Mouse (Mus musculus) bone marrow macrophage, adult 2 months (primary cell): Measurements from ENCODE around the gene Klhl33. TPM values are rescaled to one million over a fixed set of nuclear protein-coding genes. Genes with fewer than 3 reads are reported as not detected.
A peak's percentile ranks its signal among the peaks of the same experiment; 100 is the strongest.
"Not testable (repeated sequence)": the region's sequence is repeated elsewhere in the genome, so short reads cannot be mapped to it uniquely, and the experiment has no call there.

Experiments
- H3K27ac ChIP-seq: 2 replicates; pipeline ENCODE4 v1.5.1; 2012; ENCODE audit warnings: low read depth, low read length; ENCODE audit not compliant: insufficient read depth
- H3K4me1 ChIP-seq: 2 replicates; pipeline ENCODE4 v1.6.1; 2012; ENCODE audit warnings: low read length; ENCODE audit not compliant: control insufficient read depth, insufficient read depth
- H3K4me3 ChIP-seq: 2 replicates; pipeline ENCODE4 v1.5.1; 2012; ENCODE audit warnings: mild to moderate bottlenecking, low read length, moderate library complexity; ENCODE audit not compliant: insufficient read depth
- CTCF ChIP-seq: IDR thresholded peaks from 2 replicates; pipeline ENCODE4 v1.5.1; 2012; ENCODE audit warnings: low read depth, mild to moderate bottlenecking, low read length, moderate library complexity
- POLR2A ChIP-seq: IDR thresholded peaks from 2 replicates; pipeline ENCODE4 v1.6.1; 2012; ENCODE audit warnings: mild to moderate bottlenecking, low read depth, low read length, borderline replicate concordance
- polyA plus RNA-seq: library from polyadenylated mRNA; stranded (reverse); fragments of >200 nt; gene quantifications from 2 replicates; pipeline ENCODE4 v1.2.4, GENCODE M21; 2012; ENCODE audit not compliant: missing spikeins, insufficient read depth, insufficient read length

Gene Klhl33
- 2.0 and 2.1 TPM in 2 replicates for polyA plus RNA-seq

DNA sequence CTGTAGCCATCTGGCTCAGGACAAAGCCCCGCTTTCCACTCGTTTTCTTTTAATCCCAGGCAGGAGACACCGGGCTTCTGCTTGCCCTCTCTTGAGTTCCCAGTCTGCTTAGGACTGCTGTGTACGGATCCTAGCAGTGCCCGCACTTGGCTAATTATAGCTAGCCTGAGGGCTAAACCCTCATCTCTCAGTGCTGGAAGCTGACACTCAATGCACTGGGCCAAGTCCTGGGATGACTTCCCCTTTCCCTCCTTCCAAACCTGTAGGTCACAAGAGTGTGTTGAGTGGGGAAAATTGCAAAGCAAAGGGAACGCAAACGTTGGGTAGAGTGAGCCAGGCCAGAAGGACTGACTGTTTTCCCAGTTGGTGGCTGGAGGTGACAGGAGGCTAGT, at the start of gene Klhl33:
Klhl33 (minus strand) TSS at position 134 of the 392 bp plus-strand sequence.
- peaks cover 44% of the 10 kb centered on the region for H3K4me1 ChIP-seq
- H3K27ac ChIP-seq = peak within 1 kb of the TSS; percentile 97
- H3K4me3 ChIP-seq = peak within 1 kb of the TSS; percentile 54
- TF ChIP-seq CTCF (no peak), POLR2A (no peak)

GRCm38 (mm10) chr14:50945526-50945925, 48.2 kb upstream of the Klhl33 start:
- not testable (repeated sequence) for H3K4me1 ChIP-seq
- H3K4me3 ChIP-seq = peak overlapping the region; percentile 88
- H3K27ac ChIP-seq = 0 out of 2 replicates have a peak overlapping the region, but pooled peaks have one; percentile 6

- not testable (repeated sequence) for H3K4me1 ChIP-seq
- Histone ChIP-seq H3K4me3 (peak overlapping the region; percentile 88), H3K27ac (peak overlapping the region; percentile 97)
Measured at GRCm38 (mm10) chr14:50945081-50945480, 47.8 kb upstream of the Klhl33 start.

DNA sequence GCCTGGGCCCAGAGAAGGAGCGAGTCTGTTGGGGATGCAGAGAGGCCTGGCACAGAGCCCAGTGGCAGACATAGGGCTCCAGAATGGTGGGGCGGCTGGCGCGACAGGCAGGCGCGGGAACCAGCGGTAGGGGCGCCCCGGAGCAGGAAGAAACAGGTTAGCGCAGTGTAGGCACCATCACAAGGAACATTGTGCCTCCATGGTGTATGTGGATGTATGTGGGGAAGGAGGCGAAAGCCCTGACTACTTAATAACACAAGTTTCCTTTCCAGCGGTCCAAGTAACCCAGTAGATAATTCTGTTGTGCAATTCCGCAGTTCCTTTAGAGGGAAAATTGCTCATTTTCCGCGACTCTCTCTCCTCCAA, 47.3 kb upstream of the Klhl33 start:
- H3K4me3 ChIP-seq = peak overlapping the region; percentile 88

DNA sequence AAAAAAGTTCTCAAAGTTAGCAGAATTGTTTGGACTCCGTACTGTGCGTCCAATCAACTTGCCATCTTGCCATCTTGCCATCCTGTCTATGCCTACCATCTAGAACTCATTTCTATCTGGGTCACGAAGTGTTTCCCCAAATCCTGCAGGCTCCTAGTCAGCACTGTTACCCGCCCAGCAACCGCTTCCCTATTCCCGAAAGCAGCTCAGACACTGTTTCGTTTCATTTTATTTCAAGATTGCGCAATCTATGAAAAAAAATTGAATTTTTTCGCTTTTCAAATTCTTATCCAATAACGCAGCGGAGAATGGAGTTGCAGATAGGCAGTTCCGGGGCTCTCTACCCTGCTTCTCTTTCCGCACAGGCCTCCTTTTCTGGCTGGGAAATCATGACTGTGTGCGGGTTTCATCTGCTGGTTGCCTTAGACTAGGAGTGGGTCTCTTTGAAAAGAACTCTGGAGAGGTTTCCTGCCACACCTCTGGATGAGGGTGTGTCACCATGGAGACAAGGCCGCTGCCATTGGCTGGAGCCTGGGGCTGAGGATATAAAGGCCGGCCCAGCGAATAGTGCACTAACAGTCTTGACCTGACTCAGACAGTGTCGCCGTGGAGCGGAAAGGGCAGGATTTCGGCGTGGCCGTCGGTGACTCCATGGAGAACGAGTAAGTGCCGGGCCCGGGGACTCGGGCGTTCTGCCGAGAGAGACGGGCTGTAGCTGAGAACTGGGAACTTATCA, 46.8 kb upstream of the Klhl33 start, which contains the start of gene Gm49342:
Gm49342 (plus strand) TSS at position 586 of the 736 bp plus-strand sequence.
- Histone ChIP-seq H3K4me3 (peak within 1 kb of the TSS; percentile 88), H3K27ac (peak within 1 kb of the TSS; percentile 97), H3K4me1 (peaks cover 10% of the 10 kb centered on the region)
- TF ChIP-seq CTCF (no peak), POLR2A (peak; percentile 76; the same call in 1 of the 2 replicates)

More for the DNA sequence above, 47.3 kb upstream of the Klhl33 start:
- H3K27ac ChIP-seq = peak overlapping the region; percentile 97
- not testable (repeated sequence) for H3K4me1 ChIP-seq

DNA sequence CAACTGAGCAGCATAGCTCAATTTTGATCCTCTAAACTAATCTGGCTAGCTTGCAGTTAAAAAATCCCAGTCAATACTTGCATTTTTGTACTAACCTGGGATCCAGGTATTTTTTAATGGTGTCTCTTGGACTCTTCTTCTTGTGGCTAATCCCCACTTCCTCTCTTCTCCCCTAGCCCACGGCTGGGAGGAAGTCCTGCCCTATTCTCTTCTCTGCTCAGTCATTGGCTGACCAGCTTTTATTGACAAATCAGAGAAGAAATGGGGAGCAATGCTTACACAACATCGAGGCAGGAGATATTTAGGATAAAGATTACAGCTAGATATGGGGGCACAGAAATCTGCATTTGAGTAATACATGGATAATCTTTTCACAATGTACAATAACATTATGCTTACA, 41.6 kb upstream of the Klhl33 start:
- no peak for TF ChIP-seq POLR2A
- no peak for TF ChIP-seq CTCF
- H3K4me1 ChIP-seq = peaks cover 29% of the 10 kb centered on the region
- H3K27ac ChIP-seq = no peak overlapping the region
- no peak overlapping the region for H3K4me3 ChIP-seq

GRCm38 (mm10) chr14:50938119-50938908, 41.0 kb upstream of the Klhl33 start:
- Histone ChIP-seq H3K4me1 (peaks cover 29% of the 10 kb centered on the region), H3K27ac (no peak overlapping the region), H3K4me3 (no peak overlapping the region)
- TF ChIP-seq CTCF (no peak), POLR2A (no peak)

DNA sequence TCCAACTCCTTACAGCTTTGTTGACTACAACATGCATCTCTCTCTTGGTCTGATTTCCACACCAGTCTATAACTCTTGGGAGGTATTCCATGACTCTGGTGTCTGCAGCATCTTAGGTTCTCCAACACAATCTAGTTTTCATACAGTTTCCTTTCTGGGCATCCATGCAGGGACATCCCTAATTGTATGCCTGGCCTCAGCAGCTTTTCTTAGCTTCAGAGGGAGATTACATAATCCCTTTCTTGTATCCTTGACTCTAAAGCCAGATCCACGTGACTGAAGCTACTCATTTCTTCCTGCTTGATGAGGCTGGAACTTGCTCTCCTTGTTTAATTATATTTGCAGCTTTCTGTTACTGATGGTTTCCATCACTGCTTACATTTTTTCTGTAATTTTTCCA, 39.3 kb upstream of the Klhl33 start:
- peak overlapping the region; percentile 22; the same call in 1 of the 2 replicates for H3K27ac ChIP-seq
- TF ChIP-seq POLR2A (no peak), CTCF (no peak)

GRCm38 (mm10) chr14:50931493-50932020, 34.2 kb upstream of the Klhl33 start:
- TF ChIP-seq POLR2A (no peak), CTCF (no peak)
- peaks cover 28% of the 10 kb centered on the region for H3K4me1 ChIP-seq
- H3K4me3 ChIP-seq = peak overlapping the region; percentile 70
- peak overlapping the region; percentile 89 for H3K27ac ChIP-seq

More for the DNA sequence above, 39.3 kb upstream of the Klhl33 start:
- peaks cover 31% of the 10 kb centered on the region for H3K4me1 ChIP-seq
- H3K4me3 ChIP-seq = no peak overlapping the region
